Mouse (Mus musculus): ENCODE results near the gene Polr2a.

Gene Polr2a

GRCm38 (mm10) chr11:69781828-69782227 lies 23.4 kb upstream of the Polr2a start:
- DNase-seq, result no peak

GRCm38 (mm10) chr11:69778985-69779384 lies 20.5 kb upstream of the Polr2a start:
- DNase-seq, result no peak

GRCm38 (mm10) chr11:69778258-69778982 lies 20.0 kb upstream of the Polr2a start:
- no peak for DNase-seq

GRCm38 (mm10) chr11:69777504-69778257 lies 19.2 kb upstream of the Polr2a start:
- no peak for DNase-seq

GRCm38 (mm10) chr11:69776488-69776887 lies 18.1 kb upstream of the Polr2a start:
- no peak for DNase-seq

GRCm38 (mm10) chr11:69775716-69776115 lies 17.3 kb upstream of the Polr2a start:
- DNase-seq, result no peak

- no peak for DNase-seq
Measured at GRCm38 (mm10) chr11:69774961-69775360, 16.5 kb upstream of the Polr2a start.

- DNase-seq, result peak in 1 of 2 experiments; percentile 24
Measured at GRCm38 (mm10) chr11:69767625-69767909, 9.1 kb upstream of the Polr2a start.

GRCm38 (mm10) chr11:69766872-69767624 lies 8.6 kb upstream of the Polr2a start:
- DNase-seq, result peak in 1 of 2 experiments; percentile 16

- peak; percentile 58 to 66 for DNase-seq
Measured at GRCm38 (mm10) chr11:69766126-69766609, 7.7 kb upstream of the Polr2a start.

GRCm38 (mm10) chr11:69765221-69766125 lies 7.0 kb upstream of the Polr2a start, which contains the start of gene Zbtb4:
Gene Zbtb4, plus strand, starts transcription at chr11:69765912.
- peak; percentile 21 to 27 for DNase-seq

GRCm38 (mm10) chr11:69763551-69763950 lies 5.1 kb upstream of the Polr2a start:
- no peak for DNase-seq

GRCm38 (mm10) chr11:69761868-69762267 lies 3.4 kb upstream of the Polr2a start, which contains the start of gene Slc35g3:
Gene Slc35g3, minus strand, starts transcription at chr11:69761968.
- DNase-seq, result no peak

- no peak for DNase-seq
Measured at GRCm38 (mm10) chr11:69760901-69761200, 2.4 kb upstream of the Polr2a start.

- DNase-seq, result no peak
Measured at GRCm38 (mm10) chr11:69760160-69760900, 1.9 kb upstream of the Polr2a start.

- peak; percentile 91 to 94 for DNase-seq
Measured at GRCm38 (mm10) chr11:69758971-69759721, 709 bp upstream of the Polr2a start.

GRCm38 (mm10) chr11:69758090-69758456 lies 364 bp downstream of the Polr2a start:
- DNase-seq, result peak; percentile 95 to 96

- DNase-seq, result no peak
Measured at GRCm38 (mm10) chr11:69757303-69758089, 941 bp downstream of the Polr2a start.

GRCm38 (mm10) chr11:69754701-69755100 lies 3.7 kb downstream of the Polr2a start:
- peak in 1 of 2 experiments; percentile 36 for DNase-seq

- no peak for DNase-seq
Measured at GRCm38 (mm10) chr11:69754233-69754632, 4.2 kb downstream of the Polr2a start.

Data from kidney, adult 8-10 months (tissue).